Mouse (Mus musculus) heart, embryonic 12.5 days (tissue): ENCODE measurements around the gene Tnnt3. TPM values are rescaled to one million over a fixed set of nuclear protein-coding genes. Genes with fewer than 3 reads are reported as not detected.

Experiments
- ATAC-seq: fragments of 200-750 bp; cut with Nextera tagmentation; 2 replicates; pipeline ENCODE4 v1.8.0; 2017; ENCODE audit warnings: moderate TSS enrichment, moderate library complexity; ENCODE audit not compliant: insufficient number of reproducible peaks, low FRiP score
- H3K27ac ChIP-seq: fragments of 300-500 bp; sonication (generic); 2 replicates; pipeline ENCODE4 v1.5.1; 2016; ENCODE audit warnings: mild to moderate bottlenecking, moderate library complexity; ENCODE audit not compliant: poor library complexity, severe bottlenecking
- H3K27me3 ChIP-seq: fragments of 300-500 bp; sonication (generic); replicated peaks from 2 replicates; pipeline ENCODE4 v1.6.1; 2016; ENCODE audit warnings: mild to moderate bottlenecking, moderate library complexity
- H3K36me3 ChIP-seq: fragments of 300-500 bp; sonication (generic); 2 replicates; pipeline ENCODE4 v1.6.1; 2016; ENCODE audit warnings: mild to moderate bottlenecking, moderate library complexity
- H3K4me1 ChIP-seq: fragments of 300-500 bp; sonication (generic); replicated peaks from 2 replicates; pipeline ENCODE4 v1.6.1; 2016; ENCODE audit warnings: mild to moderate bottlenecking
- H3K4me2 ChIP-seq: fragments of 300-500 bp; sonication (generic); 2 replicates; pipeline ENCODE4 v1.6.1; 2016; ENCODE audit warnings: mild to moderate bottlenecking, moderate library complexity
- H3K4me3 ChIP-seq: fragments of 300-500 bp; sonication (generic); 2 replicates; pipeline ENCODE4 v1.5.1; 2016; ENCODE audit warnings: mild to moderate bottlenecking
- H3K9ac ChIP-seq: fragments of 300-500 bp; sonication (generic); 2 replicates; pipeline ENCODE4 v1.6.1; 2016; ENCODE audit warnings: mild to moderate bottlenecking, moderate library complexity
- H3K9me3 ChIP-seq: fragments of 300-500 bp; sonication (generic); replicated peaks from 2 replicates; pipeline ENCODE4 v1.6.1; 2016; ENCODE audit warnings: mild to moderate bottlenecking, moderate library complexity
- WGBS: fragments of 180-500 bp; shearing (Covaris S2); methylation state at CpG from one replicate; pipeline ENCODE4 v1.1.7; 2016; 5-methylcytosine and 5-hydroxymethylcytosine counted together
- polyA plus RNA-seq: library from polyadenylated mRNA; unstranded; fragments of >200 nt; fragmentation: Nextera tagmentation; extraction: Ambion mirVana; gene quantifications from 2 replicates; pipeline ENCODE4 v1.2.1, GENCODE M21; 2016

Tnnt3 gene
- polyA plus RNA-seq, 1 experiment from 2014 or later, result 9.3 TPM

DNA sequence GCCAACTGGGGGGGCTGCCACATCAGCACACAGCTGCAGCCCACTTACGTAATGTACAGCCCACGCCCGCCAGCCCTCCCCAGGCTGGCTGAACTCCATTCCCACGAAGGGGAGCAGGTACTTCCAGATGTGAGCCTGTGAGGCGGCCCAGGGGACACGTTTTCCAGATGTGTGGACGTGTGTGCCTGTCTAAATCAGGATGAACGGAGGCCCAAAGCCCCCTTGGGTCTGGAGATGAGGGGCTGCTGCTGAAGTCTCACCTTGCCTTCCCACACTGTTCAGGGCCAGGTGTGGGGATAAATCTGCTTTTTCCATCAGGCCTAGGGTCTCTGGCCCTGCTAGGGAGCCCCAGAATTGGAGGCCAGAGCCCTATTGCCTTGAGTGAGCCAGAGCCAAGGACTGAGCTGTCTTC, 11.9 kb upstream of the Tnnt3 start:
- Histone ChIP-seq H3K27ac (peak overlapping the region; percentile 98), H3K36me3 (peaks cover 38% of the 10 kb centered on the region), H3K4me2 (no peak overlapping the region), H3K4me3 (no peak overlapping the region), H3K9ac (peak overlapping the region; percentile 55), H3K4me1 (peaks cover 62% of the 10 kb centered on the region), H3K27me3 (no peaks in the 10 kb centered on the region), H3K9me3 (no peaks in the 10 kb centered on the region)
- 66% methylated on average over 8 of the region's 8 CpGs for WGBS
- no peak for ATAC-seq

DNA sequence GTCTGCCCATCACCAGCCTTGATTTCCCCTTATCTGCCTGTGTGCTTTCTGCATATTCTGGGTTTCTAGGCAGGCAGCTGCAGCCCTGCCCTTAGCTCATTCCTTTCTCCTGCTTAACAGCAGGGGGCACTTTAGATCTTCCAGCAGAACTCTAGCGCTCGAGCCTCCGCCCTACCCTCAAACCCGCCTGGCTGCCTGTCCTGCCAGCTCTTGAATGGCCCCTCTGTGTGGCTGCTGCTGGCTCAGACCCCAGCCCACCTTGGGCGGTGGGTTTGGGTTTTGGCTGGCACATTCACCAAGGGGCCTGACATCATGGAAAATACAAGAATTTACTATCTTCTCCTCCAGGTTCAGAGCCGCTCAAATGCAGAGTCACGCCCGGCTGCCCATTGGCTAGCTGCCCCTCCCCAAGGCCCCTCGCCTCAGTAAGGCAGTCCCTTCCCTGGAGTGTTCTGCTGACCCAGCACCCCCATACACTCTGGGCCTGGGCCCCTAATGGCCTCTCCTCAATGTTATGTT, 11.2 kb upstream of the Tnnt3 start:
- peak overlapping the region; percentile 55 for H3K9ac ChIP-seq
- no peak overlapping the region for H3K4me3 ChIP-seq

DNA sequence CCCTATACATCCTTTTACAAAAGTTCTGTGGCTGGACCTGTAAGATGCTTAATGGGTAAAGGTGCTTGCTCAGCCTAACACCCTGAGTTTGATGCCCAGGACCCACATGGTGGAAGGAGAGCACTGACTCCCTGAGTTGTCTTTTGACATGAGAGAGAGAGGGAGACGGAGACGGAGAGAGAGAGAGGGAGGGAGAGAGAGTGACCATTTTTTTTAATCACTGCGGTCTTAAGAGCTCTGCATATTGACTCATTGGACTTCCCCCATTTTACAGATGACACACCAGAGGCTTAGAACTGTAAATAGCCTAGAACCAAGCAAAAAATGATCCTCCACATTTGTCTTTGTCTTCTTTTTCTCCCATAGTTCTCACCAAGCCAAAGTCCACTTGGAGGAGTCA, 10.6 kb upstream of the Tnnt3 start:
- no peak overlapping the region for H3K4me2 ChIP-seq
- H3K9ac ChIP-seq, result peak overlapping the region; percentile 19; the same call in 1 of the 2 replicates
- 85% methylated on average over 3 of the region's 3 CpGs for WGBS
- no peak for ATAC-seq
- peaks cover 38% of the 10 kb centered on the region for H3K36me3 ChIP-seq
- no peak overlapping the region for H3K4me3 ChIP-seq
- peaks cover 49% of the 10 kb centered on the region for H3K4me1 ChIP-seq
- H3K27me3 ChIP-seq, result no peaks in the 10 kb centered on the region
- H3K9me3 ChIP-seq, result no peaks in the 10 kb centered on the region
- peak overlapping the region; percentile 98 for H3K27ac ChIP-seq

More for the DNA sequence above, 11.2 kb upstream of the Tnnt3 start:
- Histone ChIP-seq H3K9me3 (no peaks in the 10 kb centered on the region), H3K4me1 (peaks cover 56% of the 10 kb centered on the region), H3K36me3 (peaks cover 38% of the 10 kb centered on the region), H3K27ac (peak overlapping the region; percentile 98), H3K4me2 (0 out of 2 replicates have a peak overlapping the region, but pooled peaks have one; percentile 13), H3K27me3 (no peaks in the 10 kb centered on the region)
- ATAC-seq, result peak; percentile 62
- WGBS, result 17% methylated on average over 9 of the region's 9 CpGs

DNA sequence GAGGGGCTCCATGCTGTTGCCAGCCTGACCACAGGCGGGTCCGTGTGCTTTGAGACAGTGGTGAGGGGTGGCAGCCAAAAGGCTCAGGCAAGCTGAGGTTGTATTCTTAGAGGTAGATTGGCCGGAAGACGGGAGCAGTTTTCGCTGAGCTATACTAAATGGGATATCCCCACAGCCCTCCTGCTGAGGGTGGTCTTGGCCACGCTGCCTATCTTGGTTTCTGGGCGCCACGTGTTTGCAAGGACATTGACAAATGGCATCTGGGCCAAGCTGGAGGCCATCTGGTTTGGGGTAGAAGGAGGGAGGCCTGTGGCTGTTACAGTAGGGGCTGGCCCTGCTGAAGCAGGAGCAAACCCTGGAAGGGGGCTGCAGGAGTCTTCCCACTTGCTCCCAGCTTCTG, 5.1 kb upstream of the Tnnt3 start:
- no peak overlapping the region for H3K27ac ChIP-seq
- 65% methylated on average over 8 of the region's 8 CpGs for WGBS

DNA sequence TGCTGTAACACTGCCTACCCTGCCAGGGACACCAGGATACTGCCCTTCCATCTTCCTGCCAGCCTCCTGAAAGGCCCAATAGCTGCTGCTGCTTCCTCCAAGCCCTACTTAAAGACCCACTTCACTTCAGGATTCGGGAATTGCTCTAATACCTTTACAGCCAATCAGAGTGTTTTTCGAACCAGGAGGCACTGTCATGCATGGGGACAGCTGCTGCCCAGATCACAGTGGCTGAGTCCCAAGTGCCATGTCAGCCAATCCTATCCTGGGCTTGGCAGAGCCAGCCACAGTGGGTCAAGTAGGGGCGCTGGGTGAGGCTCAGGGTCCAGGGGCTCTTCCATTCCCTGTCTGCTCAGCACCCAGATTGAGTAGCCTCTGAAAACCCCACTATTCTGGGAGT, 2.5 kb upstream of the Tnnt3 start:
- Histone ChIP-seq H3K9ac (no peak overlapping the region), H3K4me1 (peaks cover 27% of the 10 kb centered on the region), H3K27me3 (no peaks in the 10 kb centered on the region), H3K9me3 (no peaks in the 10 kb centered on the region), H3K36me3 (peaks cover 15% of the 10 kb centered on the region; the same call in 1 of the 2 replicates), H3K27ac (no peak overlapping the region), H3K4me3 (no peak overlapping the region), H3K4me2 (no peak overlapping the region)
- no peak for ATAC-seq
- 75% methylated on average over 3 of the region's 3 CpGs for WGBS

More for the DNA sequence above, 5.1 kb upstream of the Tnnt3 start:
- H3K9ac ChIP-seq, result no peak overlapping the region
- H3K4me1 ChIP-seq, result peaks cover 14% of the 10 kb centered on the region
- no peak overlapping the region for H3K4me2 ChIP-seq
- peaks cover 39% of the 10 kb centered on the region for H3K36me3 ChIP-seq
- ATAC-seq, result no peak
- no peaks in the 10 kb centered on the region for H3K9me3 ChIP-seq
- H3K4me3 ChIP-seq, result no peak overlapping the region
- no peaks in the 10 kb centered on the region for H3K27me3 ChIP-seq

DNA sequence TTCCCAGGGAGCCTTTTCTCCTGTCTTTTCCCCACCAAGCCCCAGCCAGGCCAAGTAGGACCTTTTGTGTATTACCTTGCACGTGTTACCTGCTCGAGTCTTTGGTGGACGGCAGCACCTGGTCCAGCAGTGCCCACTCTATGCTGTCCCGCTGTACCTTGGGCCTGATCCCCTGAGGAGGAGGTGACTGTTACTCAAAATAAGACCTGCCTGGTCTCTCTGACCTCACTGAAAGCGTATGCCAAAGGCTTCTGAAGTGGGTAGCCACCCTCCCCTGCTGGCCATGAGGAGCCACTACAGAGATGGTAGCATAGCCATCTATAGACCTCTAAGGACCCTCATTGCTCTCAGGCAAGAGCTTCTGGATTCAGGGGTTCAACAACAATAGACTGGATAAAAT, 1.8 kb upstream of the Tnnt3 start:
- Histone ChIP-seq H3K4me3 (no peak overlapping the region), H3K36me3 (0 out of 2 replicates have a peak, but pooled peaks cover 10% of the 10 kb centered on the region), H3K27ac (no peak overlapping the region), H3K4me1 (peaks cover 23% of the 10 kb centered on the region), H3K9ac (no peak overlapping the region), H3K27me3 (no peaks in the 10 kb centered on the region), H3K9me3 (no peaks in the 10 kb centered on the region), H3K4me2 (no peak overlapping the region)
- ATAC-seq, result no peak
- 76% methylated on average over 5 of the region's 5 CpGs for WGBS

DNA sequence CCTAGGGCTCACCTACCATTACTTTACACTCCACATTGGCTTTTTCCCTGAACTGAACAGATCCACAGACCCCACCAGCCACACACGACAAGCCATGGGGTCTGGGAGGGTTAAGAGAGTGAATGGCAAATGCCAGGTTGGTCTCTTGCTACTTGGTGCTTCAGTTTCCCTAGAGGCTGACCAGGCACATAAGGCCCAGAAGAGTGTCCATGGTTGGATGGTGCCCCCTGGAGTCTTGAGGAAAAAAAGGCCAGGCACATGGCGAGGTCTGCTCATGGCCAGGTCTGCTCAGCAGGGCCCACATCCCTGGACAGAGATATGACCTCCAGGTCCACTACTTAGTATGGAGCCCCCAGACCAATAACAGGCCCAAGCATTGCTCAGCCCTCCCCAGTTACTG, 861 bp upstream of the Tnnt3 start:
- Histone ChIP-seq H3K4me3 (no peak overlapping the region), H3K27ac (no peak overlapping the region), H3K27me3 (no peaks in the 10 kb centered on the region), H3K4me1 (peaks cover 23% of the 10 kb centered on the region), H3K36me3 (0 out of 2 replicates have a peak, but pooled peaks cover 10% of the 10 kb centered on the region), H3K9ac (no peak overlapping the region), H3K4me2 (no peak overlapping the region), H3K9me3 (no peaks in the 10 kb centered on the region)
- no peak for ATAC-seq
- 94% methylated on average over 2 of the region's 2 CpGs for WGBS

DNA sequence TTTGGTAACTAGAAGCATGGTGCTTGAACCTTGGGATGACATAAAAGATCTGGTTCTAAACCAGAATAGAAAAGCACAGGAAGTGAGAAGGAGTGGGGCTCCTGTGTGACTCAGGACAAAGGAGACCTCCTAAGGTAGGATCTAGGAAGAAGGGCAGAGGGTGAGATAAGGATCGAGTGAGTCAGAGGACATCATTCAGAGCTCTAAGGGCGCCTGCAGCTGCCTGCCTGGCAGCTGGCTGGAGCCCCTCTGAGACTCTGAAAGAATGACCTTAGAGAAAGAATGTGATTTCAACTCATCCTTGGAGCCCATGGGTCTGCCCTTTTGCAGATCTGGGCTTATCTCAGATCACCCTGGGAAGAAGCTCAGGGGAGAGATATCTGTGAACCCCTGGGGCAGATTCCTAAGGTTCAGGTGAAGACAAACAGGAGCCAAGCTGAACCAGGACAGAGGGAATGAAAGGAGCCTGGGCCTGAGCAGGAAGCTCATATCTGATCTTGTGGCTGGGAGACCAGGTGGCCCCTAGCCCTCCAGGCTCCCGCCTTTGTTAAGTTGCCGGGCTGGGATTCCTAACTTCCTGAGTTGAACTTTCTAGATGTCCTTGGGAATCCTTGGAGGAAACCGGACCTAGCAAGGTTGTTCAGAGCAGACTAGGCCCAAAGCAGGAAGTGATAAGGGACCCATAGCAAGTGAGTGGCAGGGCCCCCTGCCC, 530 bp downstream of the Tnnt3 start:
- no peak overlapping the region for H3K4me3 ChIP-seq
- H3K27ac ChIP-seq, result peak overlapping the region; percentile 53
- H3K4me1 ChIP-seq, result peaks cover 23% of the 10 kb centered on the region
- 24% methylated on average over 5 of the region's 5 CpGs for WGBS
- H3K9me3 ChIP-seq, result no peaks in the 10 kb centered on the region
- ATAC-seq, result peak; percentile 24; the same call in 1 of the 2 replicates
- no peak overlapping the region for H3K4me2 ChIP-seq
- 0 out of 2 replicates have a peak, but pooled peaks cover 10% of the 10 kb centered on the region for H3K36me3 ChIP-seq
- H3K27me3 ChIP-seq, result no peaks in the 10 kb centered on the region
- 0 out of 2 replicates have a peak overlapping the region, but pooled peaks have one; percentile 0 for H3K9ac ChIP-seq

DNA sequence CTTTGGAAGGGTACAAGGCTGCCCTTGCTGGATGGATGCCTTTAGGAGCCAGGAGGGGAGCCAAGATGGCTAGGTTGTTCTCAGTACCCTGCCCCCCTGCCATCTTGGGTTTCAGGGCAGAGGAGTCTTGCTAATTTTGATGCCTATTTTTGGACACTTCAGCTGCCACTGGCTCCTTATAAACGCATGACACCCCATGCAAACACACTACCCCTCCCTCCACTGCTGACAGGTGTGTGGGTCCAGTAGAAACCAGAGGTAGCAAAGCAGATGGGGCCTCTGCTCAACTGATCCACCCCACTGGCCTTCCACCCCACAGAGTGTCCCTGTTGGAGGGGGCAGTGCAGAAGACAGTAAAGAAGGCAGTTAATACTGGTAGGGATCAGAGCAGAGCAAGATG, 1.4 kb downstream of the Tnnt3 start:
- H3K9me3 ChIP-seq, result no peaks in the 10 kb centered on the region
- WGBS, result 68% methylated on average over 1 of the region's 1 CpGs
- no peak for ATAC-seq
- H3K4me1 ChIP-seq, result peaks cover 24% of the 10 kb centered on the region
- H3K4me3 ChIP-seq, result no peak overlapping the region
- H3K27ac ChIP-seq, result peak overlapping the region; percentile 53
- no peaks in the 10 kb centered on the region for H3K27me3 ChIP-seq
- H3K4me2 ChIP-seq, result no peak overlapping the region
- H3K36me3 ChIP-seq, result 0 out of 2 replicates have a peak, but pooled peaks cover 6% of the 10 kb centered on the region
- no peak overlapping the region; the same call in 1 of the 2 replicates for H3K9ac ChIP-seq

DNA sequence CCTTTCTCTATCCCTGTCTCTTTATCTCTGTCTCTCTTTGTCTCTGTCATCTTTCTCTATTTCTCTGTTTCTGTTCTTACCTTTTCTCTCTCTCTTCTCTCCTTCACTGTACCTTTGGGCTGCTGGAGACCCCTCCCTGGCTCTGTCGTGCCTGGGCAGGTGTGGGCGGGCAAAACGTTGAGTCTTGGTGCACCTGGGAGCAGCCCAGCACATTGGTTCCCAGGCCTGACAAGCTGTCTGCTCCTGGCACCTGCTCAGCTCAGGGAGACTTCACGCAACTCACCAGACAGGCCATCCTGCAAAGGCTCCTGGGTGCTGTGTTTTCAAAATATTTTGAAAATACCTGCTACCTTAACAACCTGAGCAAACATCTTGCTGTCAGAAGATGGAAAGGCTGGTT, 4.6 kb downstream of the Tnnt3 start:
- H3K4me1 ChIP-seq, result peaks cover 52% of the 10 kb centered on the region
- no peak for ATAC-seq
- H3K27ac ChIP-seq, result no peak overlapping the region
- H3K4me2 ChIP-seq, result no peak overlapping the region
- WGBS, result 80% methylated on average over 4 of the region's 4 CpGs
- H3K9me3 ChIP-seq, result no peaks in the 10 kb centered on the region
- no peaks in the 10 kb centered on the region for H3K36me3 ChIP-seq
- H3K9ac ChIP-seq, result no peak overlapping the region
- no peaks in the 10 kb centered on the region for H3K27me3 ChIP-seq
- H3K4me3 ChIP-seq, result no peak overlapping the region

DNA sequence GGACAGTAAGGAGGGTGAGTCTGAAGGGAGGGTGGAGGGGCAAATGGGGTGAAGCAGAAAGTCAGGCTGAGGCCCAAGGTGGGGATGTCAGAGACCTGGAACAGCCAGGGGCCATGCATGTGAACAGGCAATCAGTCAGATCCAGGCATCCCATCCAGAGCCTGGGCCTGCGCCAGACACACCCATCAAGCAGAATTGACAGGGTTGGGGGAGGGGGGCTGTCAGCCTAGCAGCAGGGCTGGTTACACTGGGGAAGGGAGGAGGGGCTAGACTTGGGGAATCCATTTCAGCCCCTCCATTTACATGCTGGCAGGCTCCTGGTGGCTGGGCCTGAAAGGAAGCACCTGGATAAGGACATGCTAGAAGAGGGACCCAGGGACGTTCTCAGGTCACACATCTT, 7.3 kb downstream of the Tnnt3 start:
- peaks cover 49% of the 10 kb centered on the region for H3K4me1 ChIP-seq
- H3K36me3 ChIP-seq, result no peaks in the 10 kb centered on the region
- 0 out of 2 replicates have a peak, but pooled peaks have one; percentile 22 for ATAC-seq
- H3K4me2 ChIP-seq, result no peak overlapping the region
- no peak overlapping the region for H3K4me3 ChIP-seq
- 0 out of 2 replicates have a peak overlapping the region, but pooled peaks have one; percentile 2 for H3K27ac ChIP-seq
- H3K9me3 ChIP-seq, result no peaks in the 10 kb centered on the region
- no peak overlapping the region for H3K9ac ChIP-seq
- WGBS, result 31% methylated on average over 2 of the region's 2 CpGs
- H3K27me3 ChIP-seq, result no peaks in the 10 kb centered on the region
